In the genomic region with DNA sequence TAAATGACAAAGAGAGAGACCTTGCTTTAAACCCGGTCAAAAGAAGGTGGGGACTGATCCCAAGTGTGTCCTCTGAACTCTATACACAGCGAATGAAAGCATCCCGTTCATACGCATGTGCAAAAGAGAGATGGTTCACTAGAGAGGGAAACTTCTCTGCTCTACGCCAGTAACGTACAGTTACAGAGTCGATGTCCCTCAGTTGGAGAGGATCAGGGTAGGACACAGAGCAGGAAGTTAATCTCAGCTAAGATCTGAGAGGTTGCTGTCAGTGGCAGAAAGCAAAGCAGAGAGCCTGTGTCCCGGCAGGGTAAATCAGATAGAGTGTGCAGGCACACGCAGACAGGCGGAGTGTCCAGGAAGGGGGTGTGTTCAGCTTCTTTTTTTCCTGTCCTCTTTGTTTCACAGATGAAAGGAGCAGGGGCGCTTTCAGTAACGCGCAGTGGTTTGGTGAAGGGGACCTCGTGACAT, we compare ENCODE assay signal across 9 mouse cellular contexts. TPM values are rescaled to one million over a fixed set of nuclear protein-coding genes. Genes with fewer than 3 reads are reported as not detected.
DNase-seq lines count a peak whose midpoint lies in the region; ATAC-seq and TF ChIP-seq lines count a peak whose summit lies in the region.
"Had no signal": no experiment of that assay in that cellular context is flagged by ENCODE, and none has a peak within 500 bp of the region (broad histone marks: within the 10 kb centered on the region; RNA-seq: fewer than 3 reads in every experiment).

No protein-coding gene starts in this region.

- peaks cover 14% of the 10 kb centered on the region for H3K79me2 ChIP-seq in MEL (ENCODE audit: control insufficient read depth, insufficient read depth, low read length, poor library complexity)

- no peak for TF ChIP-seq POLR2A in MEL (IDR thresholded peaks at IDR 0.05; ENCODE audit: control insufficient read depth in 1 of 2, insufficient read depth in 1 of 2, low read depth in 1 of 2, low read length in 2 of 2, poor library complexity in 1 of 2)

- no peak for TF ChIP-seq EP300 in MEL (IDR thresholded peaks at IDR 0.05; ENCODE audit: low read depth in 1 of 2, low read length in 2 of 2)

- ATAC-seq in hindbrain, embryonic 12.5 days (ENCODE audit: low FRiP score), result no peak
- no peak for ATAC-seq in midbrain, embryonic 11.5 days (ENCODE audit: low FRiP score)
- no peak for ATAC-seq in liver, embryonic 11.5 days (replicated peaks; ENCODE audit: low FRiP score)

- peak overlapping the region; percentile 18 to 32 for H3K4me3 ChIP-seq in MEL (ENCODE audit: control insufficient read depth in 1 of 2, insufficient read depth in 1 of 2, low read depth in 2 of 2, low read length in 2 of 2)
- no peak overlapping the region for H3K4me3 ChIP-seq in hindbrain, embryonic 12.5 days
- H3K4me3 ChIP-seq in midbrain, embryonic 11.5 days (ENCODE audit: low read depth, low read length), result no peak overlapping the region
- H3K4me3 ChIP-seq in liver, embryonic 11.5 days (ENCODE audit: low read depth, low read length), result no peak overlapping the region
- H3K4me3 ChIP-seq: myocyte had no signal

- 32% methylated on average over 14 of the region's 14 CpGs for WGBS in hindbrain, embryonic 12.5 days
- 34% methylated on average over 14 of the region's 14 CpGs for WGBS in midbrain, embryonic 11.5 days
- WGBS in liver, embryonic 11.5 days, result 36% methylated on average over 14 of the region's 14 CpGs

- H3K36me3 ChIP-seq in MEL (ENCODE audit: control insufficient read depth in 1 of 2, insufficient read depth in 2 of 2, low read length in 2 of 2), result peaks cover 0 to 6% of the 10 kb centered on the region in 2 experiments; a peak in 2 of 4 replicates
- H3K36me3 ChIP-seq in hindbrain, embryonic 12.5 days, result no peaks in the 10 kb centered on the region
- no peaks in the 10 kb centered on the region for H3K36me3 ChIP-seq in midbrain, embryonic 11.5 days (ENCODE audit: control insufficient read depth, insufficient read depth, low read length)
- H3K36me3 ChIP-seq in liver, embryonic 11.5 days (ENCODE audit: control insufficient read depth, insufficient read depth, low read length), result no peaks in the 10 kb centered on the region

- TF ChIP-seq RAD21 in MEL (IDR thresholded peaks at IDR 0.05; ENCODE audit: low read depth, low read length), result no peak

- no peaks in the 10 kb centered on the region for H3K27me3 ChIP-seq in MEL (ENCODE audit: control insufficient read depth in 1 of 2, insufficient read depth in 2 of 2, low read length in 2 of 2)
- H3K27me3 ChIP-seq in hindbrain, embryonic 12.5 days, result no peaks in the 10 kb centered on the region
- H3K27me3 ChIP-seq in midbrain, embryonic 11.5 days (ENCODE audit: control insufficient read depth, insufficient read depth, low read length), result no peaks in the 10 kb centered on the region
- no peaks in the 10 kb centered on the region for H3K27me3 ChIP-seq in liver, embryonic 11.5 days (replicated peaks; ENCODE audit: control insufficient read depth, insufficient read depth, low read length)

- H3K27ac ChIP-seq in MEL (ENCODE audit: control insufficient read depth, low read depth, low read length), result no peak overlapping the region
- H3K27ac ChIP-seq in hindbrain, embryonic 12.5 days, result no peak overlapping the region
- H3K27ac ChIP-seq in midbrain, embryonic 11.5 days (ENCODE audit: low read depth, low read length), result no peak overlapping the region
- H3K27ac ChIP-seq in liver, embryonic 11.5 days (ENCODE audit: low read depth, low read length), result no peak overlapping the region

- peak overlapping the region; percentile 9 for H3K4me2 ChIP-seq in hindbrain, embryonic 12.5 days (replicated peaks)
- H3K4me2 ChIP-seq in midbrain, embryonic 11.5 days, result 0 out of 2 replicates have a peak overlapping the region, but pooled peaks have one; percentile 5
- H3K4me2 ChIP-seq in liver, embryonic 11.5 days, result no peak overlapping the region

- TF ChIP-seq CTCF in MEL (IDR thresholded peaks at IDR 0.05 in 2 of 3, conservative IDR thresholded peaks at IDR 0.05 in 1 of 3; ENCODE audit: control insufficient read depth in 1 of 3, insufficient read depth in 1 of 3, low read depth in 2 of 3, low read length in 3 of 3, poor library complexity in 1 of 3, severe bottlenecking in 1 of 3), result no peak

- H3K9ac ChIP-seq in MEL (ENCODE audit: control insufficient read depth, low read depth, low read length, poor library complexity, severe bottlenecking), result peak overlapping the region; percentile 11
- no peak overlapping the region for H3K9ac ChIP-seq in hindbrain, embryonic 12.5 days
- H3K9ac ChIP-seq in midbrain, embryonic 11.5 days (ENCODE audit: low read length), result peak overlapping the region; percentile 33; the same call in 1 of the 2 replicates
- no peak overlapping the region for H3K9ac ChIP-seq in liver, embryonic 11.5 days (ENCODE audit: low read depth, low read length)

- H3K4me1 ChIP-seq in MEL (ENCODE audit: control insufficient read depth in 1 of 2, insufficient read depth in 2 of 2, low read length in 2 of 2), result peaks cover under 1 to 18% of the 10 kb centered on the region in 2 experiments; a peak in 3 of 4 replicates
- peaks cover 17% of the 10 kb centered on the region for H3K4me1 ChIP-seq in hindbrain, embryonic 12.5 days
- H3K4me1 ChIP-seq in midbrain, embryonic 11.5 days (ENCODE audit: control insufficient read depth, insufficient read depth, low read length), result peaks cover 16% of the 10 kb centered on the region
- peaks cover 5% of the 10 kb centered on the region for H3K4me1 ChIP-seq in liver, embryonic 11.5 days (replicated peaks; ENCODE audit: control insufficient read depth, insufficient read depth, low read length)

- H3K9me3 ChIP-seq in MEL (replicated peaks; ENCODE audit: insufficient read depth, low read length), result no peaks in the 10 kb centered on the region
- H3K9me3 ChIP-seq in hindbrain, embryonic 12.5 days (replicated peaks), result no peaks in the 10 kb centered on the region
- H3K9me3 ChIP-seq in midbrain, embryonic 11.5 days (ENCODE audit: control insufficient read depth, low read length), result no peaks in the 10 kb centered on the region
- H3K9me3 ChIP-seq in liver, embryonic 11.5 days (ENCODE audit: control insufficient read depth, low read length), result no peaks in the 10 kb centered on the region

- peak; percentile 86 for DNase-seq in CD4-positive helper T cell, adult 2 months (ENCODE audit: low read depth, low spot score)
- peak; percentile 60 for DNase-seq in MEL (ENCODE audit: low read depth, low spot score)
- no peak for DNase-seq in midbrain, embryonic 11.5 days (ENCODE audit: low spot score, missing footprints)
- no peak for DNase-seq in cerebellum, adult 11-12 months
- no peak for DNase-seq in adrenal gland, adult 18-20 months (ENCODE audit: low spot score in 2 of 2)
- DNase-seq in layer of hippocampus, adult 8-10 months (ENCODE audit: low spot score in 2 of 2), result no peak
- DNase-seq in liver, embryonic 11.5 days (ENCODE audit: low spot score), result no peak

TF ChIP-seq in MEL, 35 proteins besides CTCF, POLR2A, EP300 and RAD21:
- TF ChIP-seq UBTF (IDR thresholded peaks at IDR 0.05; ENCODE audit: borderline replicate concordance, insufficient read depth, low read depth, low read length), result no peak
- TF ChIP-seq NRF1 (IDR thresholded peaks at IDR 0.05; ENCODE audit: insufficient read depth, low read depth, low read length, poor library complexity, severe bottlenecking), result peak; percentile 63
- no peak for TF ChIP-seq MEF2A (IDR thresholded peaks at IDR 0.05; ENCODE audit: extremely low read depth, insufficient replicate concordance, low read depth, low read length, poor library complexity, severe bottlenecking)
- TF ChIP-seq SIN3A (IDR thresholded peaks at IDR 0.05; ENCODE audit: low read length), result 0 out of 2 replicates have a peak, but pooled peaks have one; percentile 12

RNA-seq across cellular contexts. Expression of gene Sipa1l1, which starts 3.0 kb away (rescaled TPM):
- 18.1 and 30.1 TPM in 2 replicates for total RNA-seq in MEL (2012; rRNA removed)
- polyA plus RNA-seq in MEL (2012; ENCODE audit: insufficient read depth in 1 of 2, insufficient read length in 2 of 2, low read depth in 1 of 2, low replicate concordance in 2 of 2, missing spikeins in 1 of 2), result 10 to 100 TPM; 19.3 to 42.7 TPM
- polyA plus RNA-seq in hindbrain, embryonic 12.5 days (2016; fragmentation: Nextera tagmentation; extraction: Ambion mirVana), result 26.0 and 33.3 TPM in 2 replicates
- 24.1 and 25.6 TPM in 2 replicates for polyA plus RNA-seq in midbrain, embryonic 11.5 days (2014; fragmentation: Nextera tagmentation; extraction: Ambion mirVana)
- 10 to 100 TPM; 27.7 to 32.6 TPM for total RNA-seq in adrenal gland, adult 18-20 months (2021)
- 100 to 1,000 TPM; 199 to 249 (median 219) TPM for total RNA-seq in layer of hippocampus, adult 8-10 months (2022)
- 21.0 and 21.1 TPM in 2 replicates for polyA plus RNA-seq in liver, embryonic 11.5 days (2014; fragmentation: Nextera tagmentation; extraction: Ambion mirVana)

Comparison
In these comparisons a context has a peak if more than half of its experiments do, and no peak if none do; other contexts are left out.
1. DNase-seq: peak in CD4-positive helper T cell, adult 2 months (single experiment) and MEL (single experiment); none in midbrain, embryonic 11.5 days (single experiment), cerebellum, adult 11-12 months (single experiment), adrenal gland, adult 18-20 months (0 of 2), layer of hippocampus, adult 8-10 months (0 of 2) and liver, embryonic 11.5 days (single experiment).
2. H3K4me3 ChIP-seq: peak in MEL (2 of 2); none in hindbrain, embryonic 12.5 days (single experiment), midbrain, embryonic 11.5 days (single experiment) and liver, embryonic 11.5 days (single experiment).
3. H3K9ac ChIP-seq: peak in MEL (single experiment) and midbrain, embryonic 11.5 days (single experiment); none in hindbrain, embryonic 12.5 days (single experiment) and liver, embryonic 11.5 days (single experiment).